Mouse (Mus musculus): ENCODE data around the gene Ocel1. TPM values are rescaled to one million over a fixed set of nuclear protein-coding genes. Genes with fewer than 3 reads are reported as not detected.

Ocel1 gene
- polyA plus RNA-seq, 1 experiment from 2014 or later: 5.6 TPM

DNA sequence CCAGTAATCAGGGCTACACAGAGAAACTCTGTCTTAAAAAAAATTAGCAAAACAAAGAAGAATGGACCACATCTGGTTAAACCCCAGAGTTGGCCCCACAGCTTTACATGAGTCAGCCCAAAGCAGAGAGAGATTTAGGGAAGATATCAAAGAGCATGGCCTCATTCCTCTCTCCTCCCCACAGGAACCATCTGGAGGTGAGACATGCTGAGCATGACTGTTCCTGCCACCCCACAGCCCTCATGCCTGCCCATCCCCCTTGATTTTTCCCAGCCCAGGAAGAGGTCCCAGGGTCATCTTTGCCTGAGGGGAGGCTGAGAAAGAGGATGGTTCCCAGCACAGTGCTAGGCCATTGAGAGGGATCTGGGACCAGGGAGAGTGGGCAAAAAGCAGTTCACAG, 2.7 kb upstream of the Ocel1 start:
- peak overlapping the region; percentile 98; the same call in 1 of the 2 replicates for H3K27ac ChIP-seq (replicated peaks)
- peaks cover 41% of the 10 kb centered on the region for H3K4me1 ChIP-seq
- H3K27me3 ChIP-seq (replicated peaks): no peaks in the 10 kb centered on the region
- ATAC-seq (ENCODE audit: low FRiP score): no peak
- peak overlapping the region; percentile 65; the same call in 1 of the 2 replicates for H3K4me3 ChIP-seq (replicated peaks)
- H3K4me2 ChIP-seq: peak overlapping the region; percentile 89; the same call in 1 of the 2 replicates
- no peaks in the 10 kb centered on the region for H3K9me3 ChIP-seq (replicated peaks)
- no peak overlapping the region; the same call in 1 of the 2 replicates for H3K9ac ChIP-seq (replicated peaks)
- peaks cover 17% of the 10 kb centered on the region for H3K36me3 ChIP-seq

DNA sequence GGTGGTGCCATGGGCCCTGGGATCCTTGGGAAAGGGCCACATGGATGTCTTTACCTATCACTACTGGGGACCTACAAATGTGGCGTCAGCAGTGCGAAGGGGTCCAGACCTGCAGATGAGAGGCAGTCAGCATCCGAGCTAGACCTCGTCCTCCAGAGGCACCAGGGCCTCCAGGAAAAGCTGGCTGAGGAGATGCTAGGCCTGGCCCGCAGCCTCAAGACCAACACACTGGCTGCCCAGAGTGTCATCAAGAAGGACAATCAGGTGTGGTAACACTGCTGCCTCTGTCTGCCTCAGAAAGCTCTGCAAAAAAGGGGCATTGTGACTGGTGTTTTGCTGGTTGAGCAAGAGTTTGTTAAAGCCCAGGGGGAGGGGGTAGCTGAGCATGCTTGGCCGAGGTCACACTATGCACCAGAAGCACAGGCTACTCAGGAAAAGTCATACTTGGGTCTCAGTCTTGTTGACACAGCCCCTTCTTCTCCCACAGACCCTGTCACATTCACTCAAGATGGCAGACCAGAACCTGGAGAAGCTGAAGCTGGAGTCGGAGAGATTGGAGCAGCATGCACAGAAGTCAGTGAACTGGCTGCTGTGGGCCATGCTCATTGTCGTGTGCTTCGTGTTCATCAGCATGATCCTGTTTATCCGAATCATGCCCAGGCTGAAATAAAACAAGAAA, 1.9 kb upstream of the Ocel1 start:
- H3K4me1 ChIP-seq: peaks cover 41% of the 10 kb centered on the region
- no peaks in the 10 kb centered on the region for H3K27me3 ChIP-seq (replicated peaks)
- no peak overlapping the region for H3K4me2 ChIP-seq
- H3K36me3 ChIP-seq: peaks cover 24% of the 10 kb centered on the region
- WGBS: 94% methylated on average over 10 of the region's 10 CpGs
- ATAC-seq (ENCODE audit: low FRiP score): no peak
- no peak overlapping the region; the same call in 1 of the 2 replicates for H3K4me3 ChIP-seq (replicated peaks)
- no peak overlapping the region for H3K27ac ChIP-seq (replicated peaks)
- H3K9ac ChIP-seq (replicated peaks): no peak overlapping the region
- H3K9me3 ChIP-seq (replicated peaks): no peaks in the 10 kb centered on the region

GRCm38 (mm10) chr8:71370711-71371235, 325 bp upstream of the Ocel1 start:
- Histone ChIP-seq H3K4me1 (peaks cover 52% of the 10 kb centered on the region), H3K9me3 (replicated peaks) (no peaks in the 10 kb centered on the region), H3K27me3 (replicated peaks) (no peaks in the 10 kb centered on the region), H3K36me3 (peaks cover 30% of the 10 kb centered on the region), H3K4me2 (peak overlapping the region; percentile 62), H3K27ac (replicated peaks) (peak overlapping the region; percentile 93), H3K9ac (replicated peaks) (peak overlapping the region; percentile 72), H3K4me3 (replicated peaks) (peak overlapping the region; percentile 87)
- ATAC-seq (ENCODE audit: low FRiP score): no peak
- WGBS: 22% methylated on average over 5 of the region's 5 CpGs

GRCm38 (mm10) chr8:71372427-71372826, 1.3 kb downstream of the Ocel1 start:
- Histone ChIP-seq H3K36me3 (peaks cover 36% of the 10 kb centered on the region), H3K4me1 (peaks cover 56% of the 10 kb centered on the region), H3K9me3 (replicated peaks) (no peaks in the 10 kb centered on the region), H3K4me3 (replicated peaks) (no peak overlapping the region), H3K27ac (replicated peaks) (no peak overlapping the region), H3K27me3 (replicated peaks) (no peaks in the 10 kb centered on the region), H3K4me2 (no peak overlapping the region), H3K9ac (replicated peaks) (no peak overlapping the region)
- 81% methylated on average over 12 of the region's 12 CpGs for WGBS
- ATAC-seq (ENCODE audit: low FRiP score): no peak

DNA sequence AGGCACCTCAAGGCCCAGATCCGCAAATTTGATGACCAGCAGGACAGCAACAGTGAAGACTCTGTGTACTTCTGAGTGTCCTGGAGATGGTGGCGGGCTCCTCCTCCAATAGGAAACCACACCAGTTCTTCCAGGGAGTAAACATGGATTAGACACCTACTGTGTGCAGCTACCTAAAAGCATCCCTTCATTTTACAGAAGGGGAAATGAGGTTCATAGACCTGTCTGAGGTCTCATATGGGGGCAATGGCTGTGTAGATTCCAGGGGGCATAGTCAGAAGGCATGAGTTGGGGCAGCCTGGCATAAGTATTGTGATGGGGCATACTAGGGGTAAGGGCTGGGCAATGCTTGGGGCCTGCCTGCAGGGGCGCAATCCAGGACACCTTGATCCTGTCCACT, 1.9 kb downstream of the Ocel1 start:
- Histone ChIP-seq H3K36me3 (peaks cover 37% of the 10 kb centered on the region), H3K4me3 (replicated peaks) (no peak overlapping the region), H3K27me3 (replicated peaks) (no peaks in the 10 kb centered on the region), H3K27ac (replicated peaks) (no peak overlapping the region), H3K9me3 (replicated peaks) (no peaks in the 10 kb centered on the region), H3K4me2 (no peak overlapping the region), H3K9ac (replicated peaks) (no peak overlapping the region), H3K4me1 (peaks cover 51% of the 10 kb centered on the region)
- no peak for ATAC-seq (ENCODE audit: low FRiP score)
- WGBS: 96% methylated on average over 3 of the region's 3 CpGs

GRCm38 (mm10) chr8:71374616-71375206, 3.6 kb downstream of the Ocel1 start:
- H3K9me3 ChIP-seq (replicated peaks): no peaks in the 10 kb centered on the region
- peak overlapping the region; percentile 77 for H3K4me2 ChIP-seq
- peaks cover 24% of the 10 kb centered on the region for H3K36me3 ChIP-seq
- H3K4me1 ChIP-seq: peaks cover 55% of the 10 kb centered on the region
- H3K27me3 ChIP-seq (replicated peaks): no peaks in the 10 kb centered on the region
- 0 out of 2 replicates have a peak overlapping the region, but pooled peaks have one; percentile 81 for H3K27ac ChIP-seq (replicated peaks)
- no peak overlapping the region for H3K4me3 ChIP-seq (replicated peaks)
- H3K9ac ChIP-seq (replicated peaks): no peak overlapping the region
- ATAC-seq (ENCODE audit: low FRiP score): no peak
- WGBS: 79% methylated on average over 17 of the region's 17 CpGs

GRCm38 (mm10) chr8:71375581-71376422, 4.7 kb downstream of the Ocel1 start:
- WGBS: 4% methylated on average over 74 of the region's 74 CpGs
- H3K4me3 ChIP-seq (replicated peaks): peak overlapping the region; percentile 42
- peaks cover 55% of the 10 kb centered on the region for H3K4me1 ChIP-seq
- peaks cover 21% of the 10 kb centered on the region for H3K36me3 ChIP-seq
- H3K4me2 ChIP-seq: peak overlapping the region; percentile 77
- H3K27me3 ChIP-seq (replicated peaks): no peaks in the 10 kb centered on the region
- peak; percentile 9; the same call in 1 of the 2 replicates for ATAC-seq (ENCODE audit: low FRiP score)
- peak overlapping the region; percentile 58 for H3K9ac ChIP-seq (replicated peaks)
- H3K9me3 ChIP-seq (replicated peaks): no peaks in the 10 kb centered on the region
- peak overlapping the region; percentile 81 for H3K27ac ChIP-seq (replicated peaks)

- WGBS: 24% methylated on average over 8 of the region's 8 CpGs
- peaks cover 60% of the 10 kb centered on the region for H3K4me1 ChIP-seq
Measured at GRCm38 (mm10) chr8:71376423-71377030, 5.4 kb downstream of the Ocel1 start.

DNA sequence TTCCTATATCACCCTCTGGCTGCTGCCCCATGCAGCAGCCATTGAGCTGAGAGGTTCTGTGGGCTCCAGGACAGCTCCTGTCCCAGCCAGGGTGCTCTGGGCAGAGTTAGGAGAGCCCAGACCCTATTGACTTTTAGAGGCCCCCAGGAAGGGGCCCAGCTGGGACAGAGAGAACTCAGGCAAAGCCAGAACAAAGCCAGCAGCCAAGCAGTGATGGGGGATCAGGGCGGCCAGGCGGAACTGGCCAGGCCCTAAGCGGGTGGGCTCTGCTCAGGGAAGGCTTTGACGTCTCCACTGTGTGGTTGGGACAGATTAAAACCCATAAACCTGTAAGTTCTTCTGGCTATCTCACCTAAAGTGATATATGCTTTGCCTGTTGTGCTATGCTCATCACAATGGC, 7.9 kb downstream of the Ocel1 start:
- Histone ChIP-seq H3K9me3 (replicated peaks) (no peaks in the 10 kb centered on the region), H3K36me3 (peaks cover 15% of the 10 kb centered on the region), H3K9ac (replicated peaks) (no peak overlapping the region; the same call in 1 of the 2 replicates), H3K27me3 (replicated peaks) (no peaks in the 10 kb centered on the region), H3K4me3 (replicated peaks) (peak overlapping the region; percentile 70), H3K4me2 (peak overlapping the region; percentile 99), H3K4me1 (peaks cover 68% of the 10 kb centered on the region), H3K27ac (replicated peaks) (no peak overlapping the region)
- ATAC-seq (ENCODE audit: low FRiP score): no peak
- 25% methylated on average over 4 of the region's 4 CpGs for WGBS

More at GRCm38 (mm10) chr8:71376423-71377030, 5.4 kb downstream of the Ocel1 start:
- H3K27me3 ChIP-seq (replicated peaks): no peaks in the 10 kb centered on the region
- H3K9me3 ChIP-seq (replicated peaks): no peaks in the 10 kb centered on the region
- peak overlapping the region; percentile 42 for H3K4me3 ChIP-seq (replicated peaks)
- ATAC-seq (ENCODE audit: low FRiP score): no peak
- H3K9ac ChIP-seq (replicated peaks): peak overlapping the region; percentile 58
- H3K27ac ChIP-seq (replicated peaks): peak overlapping the region; percentile 81
- peaks cover 21% of the 10 kb centered on the region for H3K36me3 ChIP-seq
- H3K4me2 ChIP-seq: peak overlapping the region; percentile 77

DNA sequence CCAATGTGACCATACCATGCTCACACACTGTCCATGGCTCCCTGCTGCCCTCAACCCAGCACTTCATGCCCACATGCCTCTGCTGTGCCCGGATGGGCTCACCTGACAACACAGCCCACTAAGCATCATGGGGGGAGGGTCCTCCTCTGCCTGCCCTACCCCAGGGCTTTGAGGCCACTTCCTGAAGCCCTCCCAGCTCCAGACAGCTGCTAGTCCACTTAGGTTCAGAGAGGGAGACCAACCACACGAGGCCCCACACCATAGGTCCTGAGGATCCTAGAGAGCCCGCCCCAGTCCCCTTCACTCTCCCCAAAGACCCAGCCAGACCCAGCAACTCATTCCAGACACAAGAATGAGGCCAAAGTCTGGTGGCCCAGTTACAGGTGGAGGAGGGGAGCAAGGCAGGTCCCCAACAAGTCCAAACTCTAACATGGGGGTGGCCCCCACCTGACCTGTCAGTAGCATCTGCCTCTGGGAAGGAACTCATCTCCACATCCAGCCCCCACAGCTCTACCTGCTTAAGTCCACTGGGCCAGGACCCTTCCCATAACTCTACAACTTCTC, 8.5 kb downstream of the Ocel1 start:
- ATAC-seq (ENCODE audit: low FRiP score): no peak
- Histone ChIP-seq H3K4me2 (peak overlapping the region; percentile 99), H3K27ac (replicated peaks) (no peak overlapping the region)

More for the DNA sequence above, 8.5 kb downstream of the Ocel1 start:
- H3K4me3 ChIP-seq (replicated peaks): peak overlapping the region; percentile 70
- H3K36me3 ChIP-seq: peaks cover 9% of the 10 kb centered on the region
- no peaks in the 10 kb centered on the region for H3K9me3 ChIP-seq (replicated peaks)
- WGBS: 45% methylated on average over 3 of the region's 3 CpGs
- H3K4me1 ChIP-seq: peaks cover 66% of the 10 kb centered on the region
- no peaks in the 10 kb centered on the region for H3K27me3 ChIP-seq (replicated peaks)
- peak overlapping the region; percentile 72 for H3K9ac ChIP-seq (replicated peaks)

Measured in neural tube, embryonic 15.5 days (tissue).